Mouse (Mus musculus): Measurements from ENCODE around the gene Sema6d. TPM values are rescaled to one million over a fixed set of nuclear protein-coding genes. Genes with fewer than 3 reads are reported as not detected.

Gene Sema6d
- polyA plus RNA-seq, 1 experiment, result 9.1 TPM

DNA sequence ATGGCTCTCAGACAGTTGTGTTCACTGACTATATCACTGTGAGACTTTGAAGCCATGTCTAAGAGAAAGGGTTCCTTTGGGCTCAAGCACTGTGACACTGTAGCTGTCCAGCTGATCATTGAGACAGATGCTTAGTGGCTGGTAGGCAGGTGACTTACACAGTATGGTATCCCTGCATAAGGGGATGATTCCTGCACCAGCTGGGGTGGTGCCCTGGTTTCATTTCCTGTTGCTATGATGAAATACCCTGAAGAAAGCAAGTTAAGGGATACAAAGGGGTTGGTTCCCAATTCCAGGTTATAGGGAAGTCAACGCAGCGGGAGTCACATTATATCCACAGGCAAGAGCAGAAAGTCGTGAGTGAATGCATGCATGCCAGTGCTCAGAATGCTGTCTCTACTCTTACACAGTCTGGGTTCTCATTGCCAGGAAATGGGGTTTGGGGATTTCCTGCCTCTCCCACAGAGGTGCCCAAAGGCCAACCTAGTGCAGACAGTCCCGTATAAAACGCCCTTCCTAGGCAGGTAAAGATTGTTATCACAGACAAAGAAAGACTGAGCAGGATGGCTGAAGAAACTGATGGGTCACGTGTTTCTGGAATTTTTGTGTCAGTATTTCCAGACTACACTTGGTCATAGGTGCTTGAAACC is 532.3 kb downstream of the Sema6d start:
- no peak for TF ChIP-seq POLR2A (IDR thresholded peaks at IDR 0.05; ENCODE audit: borderline replicate concordance, low read depth, low read length)
- TF ChIP-seq CTCF (IDR thresholded peaks at IDR 0.05; ENCODE audit: low read depth, low read length), result no peak
- H3K4me3 ChIP-seq (ENCODE audit: insufficient read depth, low read length), result no peak overlapping the region
- peaks cover 18% of the 10 kb centered on the region for H3K4me1 ChIP-seq (ENCODE audit: control insufficient read depth, insufficient read depth, low read length)
- H3K27ac ChIP-seq (ENCODE audit: insufficient read depth, low read depth, low read length), result no peak overlapping the region

DNA sequence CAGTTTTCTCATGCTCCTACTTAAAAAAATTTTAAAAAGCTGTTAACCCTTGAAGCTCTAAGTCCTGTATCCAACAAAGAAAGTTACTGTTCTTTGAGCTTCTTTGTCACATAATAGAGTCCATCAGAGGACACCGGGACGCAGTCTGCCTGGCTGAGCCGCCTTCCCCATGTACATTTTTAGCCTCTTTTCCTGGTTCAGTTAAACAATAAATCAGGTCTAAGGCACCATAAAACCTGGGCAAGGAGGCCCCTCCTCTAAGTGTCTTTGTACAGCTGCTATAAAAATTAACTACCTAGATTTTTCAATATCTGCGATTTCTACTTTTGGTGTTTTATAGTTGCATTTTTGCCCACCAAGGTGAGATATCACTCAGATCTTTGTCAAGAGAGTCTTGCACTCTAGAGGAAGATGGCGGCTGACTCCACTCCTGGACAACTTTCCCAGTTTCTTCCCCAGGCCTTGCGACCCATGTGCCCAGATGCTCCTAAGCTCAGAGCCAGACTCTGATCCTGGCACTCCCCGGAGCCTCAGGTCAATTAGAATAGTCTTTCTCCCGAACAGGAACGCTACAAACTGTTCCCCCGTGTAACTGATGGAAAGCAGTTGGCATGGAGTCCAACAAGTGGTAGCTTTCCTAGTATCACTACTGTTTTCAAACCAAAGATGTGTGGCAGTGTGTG is 534.6 kb downstream of the Sema6d start:
- TF ChIP-seq POLR2A (IDR thresholded peaks at IDR 0.05; ENCODE audit: borderline replicate concordance, low read depth, low read length), result no peak
- no peak for TF ChIP-seq CTCF (IDR thresholded peaks at IDR 0.05; ENCODE audit: low read depth, low read length)
- peaks cover 18% of the 10 kb centered on the region for H3K4me1 ChIP-seq (ENCODE audit: control insufficient read depth, insufficient read depth, low read length)
- H3K4me3 ChIP-seq (ENCODE audit: insufficient read depth, low read length), result no peak overlapping the region
- H3K27ac ChIP-seq (ENCODE audit: insufficient read depth, low read depth, low read length), result no peak overlapping the region

DNA sequence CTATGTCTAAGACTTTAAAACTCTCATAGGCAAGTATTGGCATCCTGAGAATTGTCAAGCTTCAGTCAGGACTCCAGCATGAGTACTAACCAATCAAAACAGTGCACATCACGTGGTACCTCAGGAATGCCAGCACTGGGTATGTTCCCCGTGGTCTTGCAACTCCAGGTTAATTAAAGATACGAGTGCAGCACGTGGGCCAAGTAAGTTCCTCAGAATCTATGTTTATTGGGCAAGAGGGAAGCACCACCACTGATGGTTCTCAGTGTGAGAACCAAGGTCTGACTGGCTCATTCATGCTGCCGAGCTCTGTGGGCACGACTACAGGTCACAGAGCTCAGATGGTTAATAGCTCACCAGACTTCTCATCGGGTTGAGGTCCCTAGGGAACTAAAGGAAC is 536.7 kb downstream of the Sema6d start:
- Histone ChIP-seq H3K27ac (ENCODE audit: insufficient read depth, low read depth, low read length) (no peak overlapping the region), H3K4me1 (ENCODE audit: control insufficient read depth, insufficient read depth, low read length) (peaks cover 9% of the 10 kb centered on the region), H3K4me3 (ENCODE audit: insufficient read depth, low read length) (no peak overlapping the region)
- no peak for TF ChIP-seq CTCF (IDR thresholded peaks at IDR 0.05; ENCODE audit: low read depth, low read length)
- TF ChIP-seq POLR2A (IDR thresholded peaks at IDR 0.05; ENCODE audit: borderline replicate concordance, low read depth, low read length), result no peak

DNA sequence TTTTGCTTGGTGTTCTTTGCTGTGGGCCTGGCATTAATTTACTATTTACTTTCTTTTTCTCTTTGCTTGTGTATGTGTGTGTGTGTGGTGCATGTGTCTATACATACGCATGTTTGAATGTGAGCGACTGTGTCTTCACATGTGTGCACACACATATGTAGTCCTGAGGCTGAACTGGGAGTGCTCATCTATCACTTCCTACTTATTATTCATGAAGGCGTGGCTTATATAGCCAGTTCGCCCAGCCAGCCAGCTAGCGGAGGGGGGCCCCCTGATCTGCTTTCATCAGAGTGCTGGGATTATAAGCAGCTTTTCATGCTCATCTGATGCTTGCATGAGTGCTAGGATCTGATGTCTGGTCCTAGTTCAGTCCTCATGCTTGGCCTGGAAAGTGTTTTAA is 537.9 kb downstream of the Sema6d start:
- H3K4me1 ChIP-seq (ENCODE audit: control insufficient read depth, insufficient read depth, low read length), result 0 out of 2 replicates have a peak, but pooled peaks cover 1% of the 10 kb centered on the region
- no peak overlapping the region for H3K4me3 ChIP-seq (ENCODE audit: insufficient read depth, low read length)
- H3K27ac ChIP-seq (ENCODE audit: insufficient read depth, low read depth, low read length), result no peak overlapping the region
- no peak for TF ChIP-seq POLR2A (IDR thresholded peaks at IDR 0.05; ENCODE audit: borderline replicate concordance, low read depth, low read length)
- TF ChIP-seq CTCF (IDR thresholded peaks at IDR 0.05; ENCODE audit: low read depth, low read length), result no peak

DNA sequence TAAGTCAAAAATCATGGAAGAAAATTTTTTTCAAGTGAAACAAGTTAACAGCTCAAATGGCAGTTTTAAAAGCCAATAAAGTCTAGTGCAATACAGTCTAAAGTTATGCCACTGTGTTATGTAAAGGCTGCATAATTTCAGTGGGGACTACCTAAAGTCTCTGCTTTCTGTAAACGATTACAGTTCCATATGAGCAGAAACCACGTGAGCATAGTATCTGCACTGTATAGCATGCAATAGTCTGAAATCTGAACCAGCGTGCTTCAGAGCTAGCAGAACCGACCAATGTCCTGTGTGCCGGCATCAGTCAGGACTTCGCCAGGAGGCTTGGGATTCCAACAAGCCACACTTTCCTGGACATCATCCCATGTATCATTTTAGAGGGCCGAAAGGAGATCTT is 538.9 kb downstream of the Sema6d start:
- no peak overlapping the region for H3K4me3 ChIP-seq (ENCODE audit: insufficient read depth, low read length)
- no peak overlapping the region for H3K27ac ChIP-seq (ENCODE audit: insufficient read depth, low read depth, low read length)
- no peaks in the 10 kb centered on the region for H3K4me1 ChIP-seq (ENCODE audit: control insufficient read depth, insufficient read depth, low read length)
- TF ChIP-seq CTCF (IDR thresholded peaks at IDR 0.05; ENCODE audit: low read depth, low read length), result no peak
- TF ChIP-seq POLR2A (IDR thresholded peaks at IDR 0.05; ENCODE audit: borderline replicate concordance, low read depth, low read length), result no peak

DNA sequence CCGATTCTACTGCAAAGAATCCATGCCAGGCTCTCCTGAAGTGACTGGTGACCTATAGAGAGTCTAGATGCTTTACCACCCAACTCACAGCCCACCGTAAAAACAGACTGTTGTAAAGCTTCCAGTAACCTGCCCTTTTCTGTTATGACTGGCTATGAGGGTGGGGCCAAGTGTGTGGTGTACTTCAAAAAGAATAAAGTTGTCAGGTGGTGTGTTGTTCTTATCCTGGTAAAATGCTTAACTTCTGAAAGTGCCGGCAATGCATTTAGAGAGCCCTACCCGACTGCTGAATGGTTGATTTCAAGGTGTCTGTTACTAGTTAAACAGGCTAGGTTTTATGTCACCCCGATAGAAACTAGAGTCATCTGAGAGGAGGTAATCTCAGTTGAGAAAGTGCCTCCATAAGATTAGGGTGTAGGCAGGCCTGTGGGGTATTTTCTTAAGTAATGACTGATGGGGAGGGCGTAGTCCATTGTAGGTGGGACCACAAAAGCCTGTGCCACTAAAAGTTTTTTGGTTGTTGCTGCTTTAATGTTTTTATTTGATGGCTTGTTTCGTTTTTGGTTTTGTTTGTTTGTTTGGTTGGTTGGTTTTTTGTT is 544.7 kb downstream of the Sema6d start:
- TF ChIP-seq POLR2A (IDR thresholded peaks at IDR 0.05; ENCODE audit: borderline replicate concordance, low read depth, low read length) (no peak), CTCF (IDR thresholded peaks at IDR 0.05; ENCODE audit: low read depth, low read length) (no peak)
- Histone ChIP-seq H3K4me3 (ENCODE audit: insufficient read depth, low read length) (no peak overlapping the region), H3K4me1 (ENCODE audit: control insufficient read depth, insufficient read depth, low read length) (no peaks in the 10 kb centered on the region), H3K27ac (ENCODE audit: insufficient read depth, low read depth, low read length) (no peak overlapping the region)

DNA sequence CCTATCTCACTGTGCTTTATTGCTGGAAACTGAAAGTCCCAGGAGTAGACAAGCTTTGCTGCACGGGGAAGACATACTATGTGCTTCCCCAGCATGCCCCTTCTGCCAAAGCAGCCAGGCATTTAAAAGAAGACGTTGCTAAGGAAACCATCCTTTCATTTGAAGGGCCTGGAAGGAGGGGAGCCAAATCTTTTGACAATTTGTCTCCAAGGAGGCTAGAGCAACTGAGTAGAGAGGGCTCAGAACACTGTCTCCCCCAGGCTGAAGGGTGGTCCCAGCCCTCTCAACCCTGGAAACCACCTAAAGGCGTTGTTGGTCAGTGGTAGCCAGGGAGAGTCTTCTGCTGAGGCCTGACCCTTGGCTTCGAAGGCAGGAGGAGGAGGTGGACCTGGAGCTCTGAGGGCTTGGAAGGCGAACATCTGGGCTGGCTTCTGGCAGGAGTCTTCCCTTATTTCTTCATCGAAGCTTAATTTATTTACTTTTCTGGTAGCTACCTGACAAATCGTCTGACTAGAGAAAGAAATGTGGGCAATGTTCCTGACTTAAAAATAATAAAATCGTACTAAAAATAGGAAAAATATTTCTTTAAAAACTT is 545.6 kb downstream of the Sema6d start:
- no peaks in the 10 kb centered on the region for H3K4me1 ChIP-seq (ENCODE audit: control insufficient read depth, insufficient read depth, low read length)
- no peak overlapping the region for H3K27ac ChIP-seq (ENCODE audit: insufficient read depth, low read depth, low read length)
- TF ChIP-seq CTCF (IDR thresholded peaks at IDR 0.05; ENCODE audit: low read depth, low read length), result no peak
- no peak for TF ChIP-seq POLR2A (IDR thresholded peaks at IDR 0.05; ENCODE audit: borderline replicate concordance, low read depth, low read length)
- H3K4me3 ChIP-seq (ENCODE audit: insufficient read depth, low read length), result no peak overlapping the region

DNA sequence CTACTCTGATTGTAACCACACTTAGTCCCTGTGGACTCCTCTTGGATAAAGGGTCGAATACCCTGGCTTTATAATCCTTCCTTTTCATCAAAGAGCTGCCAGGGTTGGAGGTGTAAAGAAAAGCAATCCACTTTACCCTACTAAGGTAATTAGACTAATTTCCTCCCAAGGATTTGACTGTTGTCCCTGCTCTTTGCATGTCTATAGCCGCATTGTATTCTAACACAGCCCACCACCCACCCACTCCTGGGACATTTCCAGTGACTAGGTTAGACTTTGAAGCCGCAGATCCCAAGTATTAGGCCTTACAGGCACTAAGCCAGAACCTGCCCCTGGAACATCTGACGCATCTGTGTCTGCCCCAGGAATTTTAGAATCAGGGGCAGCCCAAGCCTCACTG is 547.3 kb downstream of the Sema6d start:
- no peak for TF ChIP-seq POLR2A (IDR thresholded peaks at IDR 0.05; ENCODE audit: borderline replicate concordance, low read depth, low read length)
- TF ChIP-seq CTCF (IDR thresholded peaks at IDR 0.05; ENCODE audit: low read depth, low read length), result no peak
- no peaks in the 10 kb centered on the region for H3K4me1 ChIP-seq (ENCODE audit: control insufficient read depth, insufficient read depth, low read length)
- H3K4me3 ChIP-seq (ENCODE audit: insufficient read depth, low read length), result no peak overlapping the region
- no peak overlapping the region for H3K27ac ChIP-seq (ENCODE audit: insufficient read depth, low read depth, low read length)

DNA sequence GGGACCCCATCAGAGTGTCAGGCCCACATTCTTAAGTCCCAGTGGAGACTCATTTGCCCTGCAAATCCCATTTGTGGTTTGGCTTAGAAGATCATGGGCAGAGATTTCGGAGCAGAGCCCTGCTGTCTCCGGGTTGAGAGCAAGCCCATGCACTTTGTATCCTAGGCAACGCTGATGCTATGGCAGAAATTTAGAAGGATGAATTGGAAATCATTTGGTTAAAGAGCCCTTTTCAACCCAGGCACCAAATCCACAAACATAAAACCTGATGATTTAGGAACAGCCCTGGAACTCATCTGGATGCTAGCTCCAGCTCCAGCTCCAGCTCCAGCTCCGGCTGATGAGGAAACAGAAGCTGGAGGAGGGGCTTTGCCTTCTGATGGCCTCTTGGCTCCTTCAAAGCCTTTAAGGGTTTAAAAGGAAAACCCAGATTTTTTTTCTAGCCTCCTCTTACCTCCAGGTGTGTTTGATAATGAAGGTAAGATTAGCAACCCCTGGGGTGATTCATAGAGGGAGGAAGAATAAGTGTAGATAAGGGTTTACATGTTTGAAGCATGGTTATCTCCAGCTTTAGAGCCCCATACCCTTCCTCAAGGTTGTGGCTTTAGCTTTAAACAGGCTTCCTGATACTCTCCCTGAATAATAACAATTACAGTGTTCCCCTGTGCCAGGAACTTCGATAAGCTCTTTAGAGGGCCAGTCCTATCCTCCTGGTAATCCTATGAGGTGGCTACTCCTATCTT is 549.6 kb downstream of the Sema6d start:
- no peak overlapping the region for H3K27ac ChIP-seq (ENCODE audit: insufficient read depth, low read depth, low read length)
- H3K4me3 ChIP-seq (ENCODE audit: insufficient read depth, low read length), result no peak overlapping the region
- TF ChIP-seq POLR2A (IDR thresholded peaks at IDR 0.05; ENCODE audit: borderline replicate concordance, low read depth, low read length) (no peak), CTCF (IDR thresholded peaks at IDR 0.05; ENCODE audit: low read depth, low read length) (no peak)
- no peaks in the 10 kb centered on the region for H3K4me1 ChIP-seq (ENCODE audit: control insufficient read depth, insufficient read depth, low read length)
